Mouse (Mus musculus) liver, adult 2 months (tissue): Measurements from ENCODE around the gene Amdhd2.

ENCODE experiments used
- CTCF ChIP-seq: fragments of 200-500 bp; IDR thresholded peaks from 2 replicates; pipeline ENCODE4 v1.5.1; 2011; ENCODE audit warnings: low read depth, low read length, control low read depth
- POLR2A ChIP-seq: fragments of 200-500 bp; IDR thresholded peaks from 2 replicates; pipeline ENCODE4 v1.6.1; 2011; ENCODE audit warnings: low read length, control low read depth; ENCODE audit not compliant: insufficient read depth; ENCODE audit errors: extremely low read depth

DNA sequence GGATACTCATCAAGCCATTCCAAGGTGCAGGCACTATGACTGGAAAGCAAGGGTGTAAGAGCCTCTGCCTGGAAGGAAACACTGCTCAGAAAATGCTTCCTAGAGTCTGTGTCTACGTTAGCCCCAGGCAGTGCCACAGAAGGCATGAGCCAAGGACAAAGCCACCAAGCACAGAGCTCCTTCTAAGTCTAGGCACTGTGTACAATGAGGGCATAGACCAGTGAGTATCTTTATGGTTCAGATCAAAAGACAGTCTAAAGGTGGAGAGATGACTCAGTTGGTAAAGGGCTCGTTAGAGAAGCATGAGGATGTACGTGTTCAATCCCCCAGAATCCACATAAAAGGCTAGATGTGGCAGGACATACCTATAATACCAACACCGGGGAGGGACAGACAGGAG lies 37.5 kb upstream of the Amdhd2 start:
- TF ChIP-seq CTCF (no peak), POLR2A (no peak)
